8 mouse cellular contexts compared by ENCODE assay signal in genomic region chr3:108389111-108389545, GRCm38 (mm10). TPM values are rescaled to one million over a fixed set of nuclear protein-coding genes. Genes with fewer than 3 reads are reported as not detected.
A peak's percentile ranks its signal among the peaks of the same experiment; 100 is the strongest.
DNase-seq lines count a peak whose midpoint lies in the region; ATAC-seq and TF ChIP-seq lines count a peak whose summit lies in the region.

No protein-coding gene starts in this region.

- H3K9ac ChIP-seq in CH12.LX (ENCODE audit: insufficient read depth, low read depth), result no peak overlapping the region
- no peak overlapping the region for H3K9ac ChIP-seq in forebrain, embryonic 11.5 days (ENCODE audit: low read length)
- H3K9ac ChIP-seq in heart, embryonic 15.5 days, result peak overlapping the region; percentile 38
- H3K9ac ChIP-seq in liver, embryonic 12.5 days, result no peak overlapping the region
- H3K9ac ChIP-seq in stomach, embryonic 14.5 days (replicated peaks; ENCODE audit: low read depth, low read length), result no peak overlapping the region

- H3K27ac ChIP-seq in CH12.LX (ENCODE audit: insufficient read depth, low read depth), result no peak overlapping the region
- no peak overlapping the region for H3K27ac ChIP-seq in forebrain, embryonic 11.5 days (ENCODE audit: low read depth, low read length)
- peak overlapping the region; percentile 48; the same call in 1 of the 2 replicates for H3K27ac ChIP-seq in heart, embryonic 15.5 days
- no peak overlapping the region for H3K27ac ChIP-seq in liver, embryonic 12.5 days
- peak overlapping the region; percentile 72; the same call in 1 of the 2 replicates for H3K27ac ChIP-seq in stomach, embryonic 14.5 days (ENCODE audit: low read length)

- H3K4me2 ChIP-seq in CH12.LX (ENCODE audit: insufficient read depth, low read depth, poor library complexity, severe bottlenecking), result no peak overlapping the region
- no peak overlapping the region for H3K4me2 ChIP-seq in forebrain, embryonic 11.5 days (ENCODE audit: low read depth, low read length, severe bottlenecking)
- H3K4me2 ChIP-seq in heart, embryonic 15.5 days, result peak overlapping the region; percentile 41
- peak overlapping the region; percentile 32 for H3K4me2 ChIP-seq in liver, embryonic 12.5 days
- H3K4me2 ChIP-seq in stomach, embryonic 14.5 days (replicated peaks; ENCODE audit: low read depth, low read length), result no peak overlapping the region

- peaks cover 5 to 37% of the 10 kb centered on the region in 2 experiments; a peak in 3 of 4 replicates for H3K4me1 ChIP-seq in CH12.LX (ENCODE audit: control insufficient read depth in 1 of 2, insufficient read depth in 2 of 2)
- peaks cover 12% of the 10 kb centered on the region; the same call in 1 of the 2 replicates for H3K4me1 ChIP-seq in forebrain, embryonic 11.5 days (replicated peaks; ENCODE audit: control insufficient read depth, insufficient read depth, low read length)
- peaks cover 23% of the 10 kb centered on the region for H3K4me1 ChIP-seq in heart, embryonic 15.5 days (replicated peaks)
- peaks cover 28% of the 10 kb centered on the region for H3K4me1 ChIP-seq in liver, embryonic 12.5 days
- peaks cover 22% of the 10 kb centered on the region; the same call in 1 of the 2 replicates for H3K4me1 ChIP-seq in stomach, embryonic 14.5 days (ENCODE audit: control insufficient read depth, insufficient read depth, low read length)

- TF ChIP-seq CTCF in CH12.LX (conservative IDR thresholded peaks at IDR 0.05 in 1 of 2, IDR thresholded peaks at IDR 0.05 in 1 of 2; ENCODE audit: low read depth in 2 of 2, low read length in 2 of 2), result peak; percentile 88 to 99

- peaks cover 13% of the 10 kb centered on the region for H3K27me3 ChIP-seq in CH12.LX (replicated peaks)
- no peaks in the 10 kb centered on the region for H3K27me3 ChIP-seq in forebrain, embryonic 11.5 days (ENCODE audit: control insufficient read depth, insufficient read depth, low read length)
- peaks cover 4% of the 10 kb centered on the region; the same call in 1 of the 2 replicates for H3K27me3 ChIP-seq in heart, embryonic 15.5 days
- H3K27me3 ChIP-seq in liver, embryonic 12.5 days (replicated peaks), result peaks cover 19% of the 10 kb centered on the region; the same call in 1 of the 2 replicates
- H3K27me3 ChIP-seq in stomach, embryonic 14.5 days (ENCODE audit: control insufficient read depth, insufficient read depth, low read length), result no peaks in the 10 kb centered on the region

- in situ Hi-C loops in CH12.LX (cut with MboI; ENCODE audit: low pct_ligation_motif_present, low pct_unique_long_range_greater_than_20kb, low sequenced_read_pairs), result loop anchor here (5.0 to 10.0 kb wide), 2 partner anchors 112 to 224 kb away; no protein-coding TSS in a partner anchor

- H3K9me3 ChIP-seq in CH12.LX (replicated peaks; ENCODE audit: low read length), result no peaks in the 10 kb centered on the region
- no peaks in the 10 kb centered on the region for H3K9me3 ChIP-seq in forebrain, embryonic 11.5 days (ENCODE audit: control insufficient read depth, low read length)
- H3K9me3 ChIP-seq in heart, embryonic 15.5 days (replicated peaks), result no peaks in the 10 kb centered on the region
- no peaks in the 10 kb centered on the region for H3K9me3 ChIP-seq in liver, embryonic 12.5 days (replicated peaks)
- H3K9me3 ChIP-seq in stomach, embryonic 14.5 days (ENCODE audit: control insufficient read depth, low read depth, low read length), result no peaks in the 10 kb centered on the region

- H3K79me2 ChIP-seq in CH12.LX (replicated peaks; ENCODE audit: control insufficient read depth, extremely low read depth, insufficient read depth, poor library complexity, severe bottlenecking), result peaks cover 8% of the 10 kb centered on the region; the same call in 1 of the 2 replicates

- 0 out of 2 replicates have a peak, but pooled peaks have one; percentile 31 for TF ChIP-seq POLR2A in CH12.LX (IDR thresholded peaks at IDR 0.05; ENCODE audit: low read depth, low read length)

- WGBS in forebrain, embryonic 11.5 days, result 4% methylated on average over 5 of the region's 5 CpGs
- 0% methylated on average over 5 of the region's 5 CpGs for WGBS in heart, embryonic 15.5 days
- 1% methylated on average over 5 of the region's 5 CpGs for WGBS in liver, embryonic 12.5 days (ENCODE audit: insufficient replicate concordance)
- 1% methylated on average over 5 of the region's 5 CpGs for WGBS in stomach, embryonic 14.5 days

- H3K36me3 ChIP-seq in CH12.LX (replicated peaks in 1 of 2; ENCODE audit: control insufficient read depth in 1 of 2, insufficient read depth in 1 of 2, low read length in 1 of 2), result peaks cover 22 to 38% of the 10 kb centered on the region in 2 experiments
- peaks cover 8% of the 10 kb centered on the region for H3K36me3 ChIP-seq in forebrain, embryonic 11.5 days (ENCODE audit: control insufficient read depth, insufficient read depth, low read length)
- H3K36me3 ChIP-seq in heart, embryonic 15.5 days, result peaks cover 8% of the 10 kb centered on the region; the same call in 1 of the 2 replicates
- H3K36me3 ChIP-seq in liver, embryonic 12.5 days, result peaks cover 31% of the 10 kb centered on the region
- H3K36me3 ChIP-seq in stomach, embryonic 14.5 days (ENCODE audit: control insufficient read depth, insufficient read depth, low read length), result peaks cover 17% of the 10 kb centered on the region

- peak; percentile 83 for TF ChIP-seq RAD21 in CH12.LX (IDR thresholded peaks at IDR 0.05; ENCODE audit: low read depth, low read length)

- ATAC-seq in forebrain, embryonic 11.5 days (replicated peaks; ENCODE audit: low FRiP score), result peak; percentile 78
- peak; percentile 76 for ATAC-seq in heart, embryonic 15.5 days (replicated peaks; ENCODE audit: insufficient number of reproducible peaks, insufficient read depth, low FRiP score, low read depth)
- ATAC-seq in liver, embryonic 12.5 days, result peak; percentile 79
- ATAC-seq in stomach, embryonic 14.5 days (ENCODE audit: insufficient number of reproducible peaks, insufficient read depth, low FRiP score, low read depth), result peak; percentile 81

- dilution Hi-C loops in CH12.LX (cut with MboI; ENCODE audit: extremely low pct_ligation_motif_present, extremely low pct_unique_long_range_greater_than_20kb, low sequenced_read_pairs), result no loop called here

- H3K4me3 ChIP-seq in CH12.LX (replicated peaks in 1 of 3; ENCODE audit: low read depth in 2 of 3, low read length in 2 of 3, poor library complexity in 1 of 3), result no peak overlapping the region
- no peak overlapping the region for H3K4me3 ChIP-seq in forebrain, embryonic 11.5 days (ENCODE audit: low read depth, low read length)
- no peak overlapping the region; the same call in 1 of the 2 replicates for H3K4me3 ChIP-seq in heart, embryonic 15.5 days
- H3K4me3 ChIP-seq in liver, embryonic 12.5 days, result no peak overlapping the region
- no peak overlapping the region for H3K4me3 ChIP-seq in stomach, embryonic 14.5 days (ENCODE audit: low read depth, low read length)

- TF ChIP-seq EP300 in CH12.LX (IDR thresholded peaks at IDR 0.05; ENCODE audit: low read length), result no peak

- peak; percentile 97 for DNase-seq in CH12.LX (ENCODE audit: extremely low read depth)
- DNase-seq in c-Kit-positive CD71-positive TER-119-negative erythroid progenitor cells, embryonic 14.5 days (ENCODE audit: low read depth), result peak; percentile 96
- peak; percentile 98 for DNase-seq in forebrain, embryonic 11.5 days (ENCODE audit: low spot score)
- peak; percentile 96 for DNase-seq in kidney, postnatal 14 days
- DNase-seq in natural killer cell, adult 2 months (ENCODE audit: low spot score in 2 of 2), result peak; percentile 93 to 96

TF ChIP-seq in CH12.LX, 34 proteins besides CTCF, POLR2A, EP300 and RAD21 (continues in another document):
- TF ChIP-seq MYC (IDR thresholded peaks at IDR 0.05; ENCODE audit: low read depth, low read length) (peak; percentile 67; the same call in 1 of the 2 replicates), CHD1 (IDR thresholded peaks at IDR 0.05; ENCODE audit: low read depth, low read length) (no peak), CHD2 (IDR thresholded peaks at IDR 0.05; ENCODE audit: low read length) (peak; percentile 25; the same call in 1 of the 2 replicates)

RNA-seq across cellular contexts. Expression of gene Psrc1, which starts 5.5 kb away (rescaled TPM):
- total RNA-seq in CH12.LX (2012; rRNA removed) (76.2 and 89.1 TPM in 2 replicates), CH12.LX (2014; rRNA removed) (105 and 106 TPM in 2 replicates)
- polyA plus RNA-seq in CH12.LX (2012; ENCODE audit: insufficient read length, low read depth), result 101 and 108 TPM in 2 replicates
- polyA plus RNA-seq in forebrain, embryonic 11.5 days (2014; fragmentation: Nextera tagmentation; extraction: Ambion mirVana), result 99.5 and 102 TPM in 2 replicates
- 17.1 and 23.1 TPM in 2 replicates for polyA plus RNA-seq in heart, embryonic 15.5 days (2015; fragmentation: Nextera tagmentation; extraction: Ambion mirVana)
- polyA plus RNA-seq in liver, embryonic 12.5 days (2016; fragmentation: Nextera tagmentation; extraction: Ambion mirVana), result 20.2 and 21.2 TPM in 2 replicates
- polyA plus RNA-seq in stomach, embryonic 14.5 days (2014; fragmentation: Nextera tagmentation; extraction: Ambion mirVana), result 39.3 and 44.4 TPM in 2 replicates

RNA-seq across cellular contexts. Expression of gene Mybphl, which starts 24.4 kb away (rescaled TPM):
- total RNA-seq in CH12.LX (2012; rRNA removed), result not detected in 2 replicates
- total RNA-seq in CH12.LX (2014; rRNA removed), result not detected in 2 replicates
- polyA plus RNA-seq in CH12.LX (2012; ENCODE audit: insufficient read length, low read depth), result not detected in 2 replicates
- not detected in 2 replicates for polyA plus RNA-seq in forebrain, embryonic 11.5 days (2014; fragmentation: Nextera tagmentation; extraction: Ambion mirVana)
- 41.5 and 48.0 TPM in 2 replicates for polyA plus RNA-seq in heart, embryonic 15.5 days (2015; fragmentation: Nextera tagmentation; extraction: Ambion mirVana)
- polyA plus RNA-seq in liver, embryonic 12.5 days (2016; fragmentation: Nextera tagmentation; extraction: Ambion mirVana), result 0.19 TPM in 1 of 2 replicates, not detected in the other
- not detected in 2 replicates for polyA plus RNA-seq in stomach, embryonic 14.5 days (2014; fragmentation: Nextera tagmentation; extraction: Ambion mirVana)

RNA-seq across cellular contexts. Expression of gene Celsr2, which starts 26.2 kb away (rescaled TPM):
- not detected in 2 replicates for total RNA-seq in CH12.LX (2012; rRNA removed)
- not detected in 2 replicates for total RNA-seq in CH12.LX (2014; rRNA removed)
- not detected in 2 replicates for polyA plus RNA-seq in CH12.LX (2012; ENCODE audit: insufficient read length, low read depth)
- 52.0 and 68.1 TPM in 2 replicates for polyA plus RNA-seq in forebrain, embryonic 11.5 days (2014; fragmentation: Nextera tagmentation; extraction: Ambion mirVana)
- polyA plus RNA-seq in heart, embryonic 15.5 days (2015; fragmentation: Nextera tagmentation; extraction: Ambion mirVana), result 2.4 and 3.6 TPM in 2 replicates
- polyA plus RNA-seq in liver, embryonic 12.5 days (2016; fragmentation: Nextera tagmentation; extraction: Ambion mirVana), result 0.49 and 0.93 TPM in 2 replicates
- 20.6 and 21.9 TPM in 2 replicates for polyA plus RNA-seq in stomach, embryonic 14.5 days (2014; fragmentation: Nextera tagmentation; extraction: Ambion mirVana)

RNA-seq across cellular contexts. Expression of gene Sars, which starts 55.9 kb away (rescaled TPM):
- total RNA-seq in CH12.LX (2012; rRNA removed) (255 and 373 TPM in 2 replicates), CH12.LX (2014; rRNA removed) (377 and 422 TPM in 2 replicates)
- 394 and 470 TPM in 2 replicates for polyA plus RNA-seq in CH12.LX (2012; ENCODE audit: insufficient read length, low read depth)
- 180 and 189 TPM in 2 replicates for polyA plus RNA-seq in forebrain, embryonic 11.5 days (2014; fragmentation: Nextera tagmentation; extraction: Ambion mirVana)
- 79.7 and 80.9 TPM in 2 replicates for polyA plus RNA-seq in heart, embryonic 15.5 days (2015; fragmentation: Nextera tagmentation; extraction: Ambion mirVana)
- polyA plus RNA-seq in liver, embryonic 12.5 days (2016; fragmentation: Nextera tagmentation; extraction: Ambion mirVana), result 132 and 134 TPM in 2 replicates
- 115 and 129 TPM in 2 replicates for polyA plus RNA-seq in stomach, embryonic 14.5 days (2014; fragmentation: Nextera tagmentation; extraction: Ambion mirVana)

Comparison
In these comparisons a context has a peak if more than half of its experiments do, and no peak if none do; other contexts are left out.
1. H3K27ac ChIP-seq: peak in heart, embryonic 15.5 days (single experiment) and stomach, embryonic 14.5 days (single experiment); none in CH12.LX (single experiment), forebrain, embryonic 11.5 days (single experiment) and liver, embryonic 12.5 days (single experiment).
2. H3K4me2 ChIP-seq: peak in heart, embryonic 15.5 days (single experiment) and liver, embryonic 12.5 days (single experiment); none in CH12.LX (single experiment), forebrain, embryonic 11.5 days (single experiment) and stomach, embryonic 14.5 days (single experiment).
3. RNA of gene Mybphl, which starts 24.4 kb away (polyA plus RNA-seq): 41.5 to 48.0 TPM in heart, embryonic 15.5 days; 0.19 TPM in liver, embryonic 12.5 days, not detected in forebrain, embryonic 11.5 days, not detected in stomach, embryonic 14.5 days and not detected in CH12.LX; every median in the first group is over 10 times any median in the second.
4. Peak in every context shown above with its lines, with median percentiles within 50 percentile points of each other: DNase-seq and ATAC-seq.